Mouse (Mus musculus) neural tube, embryonic 13.5 days (tissue): ENCODE measurements around the gene Tenm3. TPM values are rescaled to one million over a fixed set of nuclear protein-coding genes. Genes with fewer than 3 reads are reported as not detected.

ENCODE experiments used
- ATAC-seq: fragments of 200-750 bp; cut with Nextera tagmentation; 2 replicates; pipeline ENCODE4 v1.8.0; 2017; ENCODE audit warnings: low read depth, mild to moderate bottlenecking, moderate TSS enrichment, moderate library complexity
- H3K27ac ChIP-seq: fragments of 300-500 bp; sonication (generic); replicated peaks from 2 replicates; pipeline ENCODE4 v1.5.1; 2015; ENCODE audit warnings: moderate library complexity, mild to moderate bottlenecking, inconsistent platforms
- H3K27me3 ChIP-seq: fragments of 300-500 bp; sonication (generic); 2 replicates; pipeline ENCODE4 v1.6.1; 2015; ENCODE audit warnings: mild to moderate bottlenecking, inconsistent platforms
- H3K36me3 ChIP-seq: fragments of 300-500 bp; sonication (generic); 2 replicates; pipeline ENCODE4 v1.6.1; 2015; ENCODE audit warnings: mild to moderate bottlenecking, inconsistent platforms
- H3K4me1 ChIP-seq: fragments of 300-500 bp; sonication (generic); replicated peaks from 2 replicates; pipeline ENCODE4 v1.6.1; 2015; ENCODE audit warnings: inconsistent platforms
- H3K4me2 ChIP-seq: fragments of 300-500 bp; sonication (generic); 2 replicates; pipeline ENCODE4 v1.6.1; 2015; ENCODE audit warnings: inconsistent platforms, mild to moderate bottlenecking, moderate library complexity
- H3K4me3 ChIP-seq: fragments of 300-500 bp; sonication (generic); 2 replicates; pipeline ENCODE4 v1.5.1; 2015; ENCODE audit warnings: mild to moderate bottlenecking, inconsistent platforms
- H3K9ac ChIP-seq: fragments of 300-500 bp; sonication (generic); 2 replicates; pipeline ENCODE4 v1.6.1; 2015; ENCODE audit warnings: moderate library complexity, mild to moderate bottlenecking, inconsistent platforms
- H3K9me3 ChIP-seq: fragments of 300-500 bp; sonication (generic); 2 replicates; pipeline ENCODE4 v1.6.1; 2016; ENCODE audit warnings: inconsistent platforms
- WGBS: fragments of 180-500 bp; shearing (Covaris S2); methylation state at CpG from one replicate; pipeline ENCODE4 v1.1.7; 2015; 5-methylcytosine and 5-hydroxymethylcytosine counted together
- polyA plus RNA-seq: library from polyadenylated mRNA; unstranded; fragments of >200 nt; fragmentation: Nextera tagmentation; extraction: Ambion mirVana; gene quantifications from 2 replicates; pipeline ENCODE4 v1.2.1, GENCODE M21; 2015

The Tenm3 gene
- polyA plus RNA-seq, 1 experiment from 2014 or later = 40.7 TPM

DNA sequence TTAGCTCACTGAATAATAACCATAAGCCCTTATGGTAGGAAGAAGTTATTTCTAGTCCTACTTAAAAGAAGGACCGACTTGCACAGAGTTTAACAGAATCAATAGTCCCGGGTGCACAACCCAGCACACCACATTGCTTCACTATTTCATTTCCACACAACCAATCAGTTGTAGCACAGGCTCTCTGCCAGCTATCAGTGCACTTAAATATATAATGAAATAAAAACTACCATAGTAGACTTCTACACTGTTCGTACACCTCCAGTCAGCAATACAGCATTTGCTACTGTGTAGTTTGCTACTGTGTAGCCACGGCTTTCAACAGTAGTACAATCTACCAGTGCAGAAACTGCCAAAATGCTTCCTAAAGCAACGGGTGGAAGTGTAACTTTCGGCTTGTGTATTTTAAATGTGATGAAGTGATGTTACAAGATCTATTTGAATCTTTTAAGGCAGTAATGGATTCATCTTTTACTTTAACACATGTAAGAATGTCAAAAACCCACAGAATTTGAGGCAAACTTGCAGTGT lies 353.1 kb downstream of the Tenm3 start:
- Histone ChIP-seq H3K4me2 (no peak overlapping the region), H3K4me3 (no peak overlapping the region), H3K9ac (no peak overlapping the region), H3K27me3 (no peaks in the 10 kb centered on the region), H3K4me1 (peaks cover 31% of the 10 kb centered on the region), H3K27ac (0 out of 2 replicates have a peak overlapping the region, but pooled peaks have one; percentile 7), H3K36me3 (no peaks in the 10 kb centered on the region), H3K9me3 (no peaks in the 10 kb centered on the region)
- 84% methylated on average over 6 of the region's 6 CpGs for WGBS
- no peak for ATAC-seq

- Histone ChIP-seq H3K9me3 (no peaks in the 10 kb centered on the region), H3K4me3 (no peak overlapping the region), H3K36me3 (no peaks in the 10 kb centered on the region), H3K27ac (no peak overlapping the region), H3K9ac (no peak overlapping the region), H3K4me2 (no peak overlapping the region), H3K4me1 (peaks cover 31% of the 10 kb centered on the region), H3K27me3 (no peaks in the 10 kb centered on the region)
- ATAC-seq = no peak
- 80% methylated on average over 18 of the region's 18 CpGs for WGBS
Observed at GRCm38 (mm10) chr8:48489936-48490634, 353.7 kb downstream of the Tenm3 start.

GRCm38 (mm10) chr8:48489417-48489816 lies 354.3 kb downstream of the Tenm3 start:
- H3K36me3 ChIP-seq = no peaks in the 10 kb centered on the region
- H3K4me2 ChIP-seq = no peak overlapping the region
- no peaks in the 10 kb centered on the region for H3K27me3 ChIP-seq
- no peaks in the 10 kb centered on the region for H3K9me3 ChIP-seq
- ATAC-seq = no peak
- WGBS = 91% methylated on average over 4 of the region's 4 CpGs
- no peak overlapping the region for H3K9ac ChIP-seq
- peaks cover 31% of the 10 kb centered on the region for H3K4me1 ChIP-seq
- no peak overlapping the region for H3K4me3 ChIP-seq
- no peak overlapping the region for H3K27ac ChIP-seq

DNA sequence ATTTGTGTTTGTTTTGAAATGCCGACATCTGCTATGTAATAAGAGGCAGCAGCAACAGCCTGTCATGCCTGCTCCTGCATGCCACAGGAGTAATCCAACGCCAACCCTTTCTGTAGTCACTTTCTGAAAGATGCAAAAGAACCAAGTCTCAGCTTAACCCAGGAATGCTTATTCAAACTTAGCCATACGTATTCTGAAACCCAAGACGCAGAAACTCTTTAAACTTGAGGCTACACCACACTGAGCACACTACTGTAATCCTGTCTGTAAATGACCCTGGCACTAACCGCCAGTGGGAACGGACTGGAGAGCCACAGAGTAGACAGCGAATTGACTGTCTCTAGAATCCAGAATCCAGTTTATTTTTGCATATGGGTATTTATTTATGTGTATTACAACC lies 354.9 kb downstream of the Tenm3 start:
- no peaks in the 10 kb centered on the region for H3K36me3 ChIP-seq
- H3K9ac ChIP-seq = no peak overlapping the region
- no peaks in the 10 kb centered on the region for H3K9me3 ChIP-seq
- H3K27ac ChIP-seq = no peak overlapping the region
- WGBS = 83% methylated on average over 7 of the region's 7 CpGs
- peaks cover 35% of the 10 kb centered on the region for H3K4me1 ChIP-seq
- no peak overlapping the region for H3K4me2 ChIP-seq
- no peak overlapping the region for H3K4me3 ChIP-seq
- no peaks in the 10 kb centered on the region for H3K27me3 ChIP-seq
- no peak for ATAC-seq

DNA sequence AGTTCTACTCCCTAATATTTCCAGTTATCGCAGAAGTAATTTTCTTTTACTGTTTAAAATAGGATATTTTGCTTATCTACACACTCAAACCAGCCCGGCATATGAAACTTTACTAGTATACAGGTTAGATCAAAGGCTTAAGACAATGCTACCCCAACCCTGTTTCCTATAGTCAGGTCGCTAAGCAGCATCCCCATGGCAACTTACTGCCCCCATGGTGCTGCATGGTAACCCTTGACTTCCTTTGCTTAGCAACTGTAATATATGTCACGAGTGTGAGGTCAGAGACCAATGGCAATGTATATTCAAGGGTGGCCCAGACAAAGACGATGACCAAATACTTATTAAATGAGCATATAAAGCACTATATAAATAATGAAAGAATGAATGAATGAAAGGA lies 359.6 kb downstream of the Tenm3 start:
- H3K9ac ChIP-seq = no peak overlapping the region
- H3K4me1 ChIP-seq = peaks cover 42% of the 10 kb centered on the region
- no peaks in the 10 kb centered on the region for H3K36me3 ChIP-seq
- H3K4me3 ChIP-seq = no peak overlapping the region
- ATAC-seq = no peak
- no peaks in the 10 kb centered on the region for H3K9me3 ChIP-seq
- WGBS = 47% methylated on average over 5 of the region's 5 CpGs
- 0 out of 2 replicates have a peak, but pooled peaks cover 4% of the 10 kb centered on the region for H3K27me3 ChIP-seq
- H3K27ac ChIP-seq = no peak overlapping the region
- H3K4me2 ChIP-seq = no peak overlapping the region

- H3K9ac ChIP-seq = peak overlapping the region; percentile 41; the same call in 1 of the 2 replicates
- peaks cover 44% of the 10 kb centered on the region for H3K4me1 ChIP-seq
- H3K27me3 ChIP-seq = 0 out of 2 replicates have a peak, but pooled peaks cover 4% of the 10 kb centered on the region
- peak overlapping the region; percentile 76 for H3K27ac ChIP-seq
- peak overlapping the region; percentile 26; the same call in 1 of the 2 replicates for H3K4me2 ChIP-seq
- peak; percentile 40 for ATAC-seq
- 58% methylated on average over 33 of the region's 33 CpGs for WGBS
- H3K9me3 ChIP-seq = no peaks in the 10 kb centered on the region
- no peak overlapping the region for H3K4me3 ChIP-seq
- no peaks in the 10 kb centered on the region for H3K36me3 ChIP-seq
Observed at GRCm38 (mm10) chr8:48481709-48482671, 361.8 kb downstream of the Tenm3 start.

- H3K27ac ChIP-seq = 0 out of 2 replicates have a peak overlapping the region, but pooled peaks have one; percentile 33
Observed at GRCm38 (mm10) chr8:48477371-48477935, 366.3 kb downstream of the Tenm3 start.

GRCm38 (mm10) chr8:48476896-48477295 lies 366.9 kb downstream of the Tenm3 start:
- H3K36me3 ChIP-seq = no peaks in the 10 kb centered on the region
- 41% methylated on average over 1 of the region's 1 CpGs for WGBS

More at GRCm38 (mm10) chr8:48477371-48477935, 366.3 kb downstream of the Tenm3 start:
- Histone ChIP-seq H3K4me1 (peaks cover 38% of the 10 kb centered on the region), H3K9me3 (no peaks in the 10 kb centered on the region), H3K36me3 (no peaks in the 10 kb centered on the region), H3K4me2 (no peak overlapping the region), H3K27me3 (peaks cover 10% of the 10 kb centered on the region; the same call in 1 of the 2 replicates), H3K9ac (no peak overlapping the region), H3K4me3 (no peak overlapping the region)
- peak; percentile 22; the same call in 1 of the 2 replicates for ATAC-seq
- 48% methylated on average over 8 of the region's 8 CpGs for WGBS

GRCm38 (mm10) chr8:48467633-48468032 lies 376.1 kb downstream of the Tenm3 start:
- Histone ChIP-seq H3K27ac (no peak overlapping the region), H3K9ac (no peak overlapping the region), H3K4me3 (no peak overlapping the region), H3K27me3 (no peaks in the 10 kb centered on the region), H3K36me3 (no peaks in the 10 kb centered on the region), H3K4me1 (peaks cover 29% of the 10 kb centered on the region), H3K4me2 (no peak overlapping the region), H3K9me3 (no peaks in the 10 kb centered on the region)
- 0 out of 2 replicates have a peak, but pooled peaks have one; percentile 42 for ATAC-seq
- 54% methylated on average over 5 of the region's 5 CpGs for WGBS

More at GRCm38 (mm10) chr8:48476896-48477295, 366.9 kb downstream of the Tenm3 start:
- Histone ChIP-seq H3K27me3 (peaks cover 10% of the 10 kb centered on the region; the same call in 1 of the 2 replicates), H3K9ac (no peak overlapping the region), H3K27ac (peak overlapping the region; percentile 33; the same call in 1 of the 2 replicates), H3K4me1 (peaks cover 32% of the 10 kb centered on the region), H3K4me3 (no peak overlapping the region), H3K9me3 (no peaks in the 10 kb centered on the region), H3K4me2 (no peak overlapping the region)
- no peak for ATAC-seq

DNA sequence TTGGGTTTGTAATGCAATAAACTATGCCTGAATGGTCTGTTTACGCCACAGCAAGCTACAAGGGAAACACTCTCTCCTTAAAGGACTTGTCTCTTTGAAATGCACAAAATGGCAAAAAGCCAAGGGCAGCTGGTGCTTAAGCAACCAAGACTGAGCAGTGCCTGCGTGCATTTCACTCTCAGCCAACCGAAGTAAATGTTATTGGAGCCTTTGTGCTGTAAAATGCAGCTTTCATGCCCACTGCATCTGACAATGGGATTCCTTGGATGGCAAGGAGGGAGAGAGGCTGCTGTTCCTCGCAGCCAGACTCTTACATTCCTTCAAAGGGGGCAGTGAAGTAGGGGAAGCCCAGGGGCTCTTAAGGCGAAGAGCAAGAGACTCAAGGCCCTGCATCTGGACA lies 385.4 kb downstream of the Tenm3 start:
- Histone ChIP-seq H3K27me3 (no peaks in the 10 kb centered on the region), H3K36me3 (no peaks in the 10 kb centered on the region), H3K4me3 (no peak overlapping the region), H3K9me3 (no peaks in the 10 kb centered on the region), H3K4me1 (peaks cover 65% of the 10 kb centered on the region), H3K4me2 (no peak overlapping the region), H3K27ac (peak overlapping the region; percentile 89), H3K9ac (peak overlapping the region; percentile 60; the same call in 1 of the 2 replicates)
- ATAC-seq = peak; percentile 87
- 4% methylated on average over 5 of the region's 5 CpGs for WGBS

DNA sequence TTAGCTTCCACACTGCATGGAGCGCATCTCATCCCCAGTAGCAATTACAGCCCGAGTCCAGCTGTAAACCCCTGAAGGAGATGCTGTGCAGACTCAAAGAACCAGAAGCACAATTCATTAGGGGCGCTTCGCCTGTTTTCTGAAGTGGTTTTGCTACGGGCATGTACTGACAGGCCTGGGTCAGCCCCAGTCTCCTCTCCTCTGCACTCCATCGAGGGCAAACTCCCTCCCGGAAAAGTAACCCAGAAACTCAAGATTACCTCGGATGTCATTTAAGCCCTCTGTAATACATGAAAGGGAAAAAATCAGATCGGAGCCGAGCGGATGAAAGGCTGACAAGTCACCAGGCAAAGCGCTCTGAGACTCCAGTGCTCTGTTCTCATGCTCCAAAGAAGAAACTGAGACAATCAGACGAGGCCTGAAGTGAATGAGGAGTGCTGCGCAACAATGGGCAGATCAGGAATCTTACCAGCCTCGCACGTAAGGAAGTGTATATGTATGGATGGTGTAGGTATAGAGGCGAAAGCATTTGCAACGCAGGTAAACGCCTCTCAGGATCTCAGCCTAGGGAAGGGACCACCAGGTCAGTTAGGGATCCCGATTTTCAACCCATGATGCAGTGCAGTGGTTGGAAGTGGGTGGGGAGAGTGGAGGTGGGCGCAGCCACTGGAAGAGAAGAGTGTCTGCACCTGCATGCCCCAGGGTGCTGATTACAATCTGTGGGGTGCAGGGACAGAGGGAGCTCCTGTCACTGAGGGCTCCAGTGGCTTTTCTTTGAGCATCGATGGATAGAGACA lies 387.2 kb downstream of the Tenm3 start:
- 21% methylated on average over 22 of the region's 22 CpGs for WGBS
- peak overlapping the region; percentile 37 for H3K4me2 ChIP-seq
- H3K9ac ChIP-seq = peak overlapping the region; percentile 50
- H3K36me3 ChIP-seq = no peaks in the 10 kb centered on the region
- H3K27ac ChIP-seq = peak overlapping the region; percentile 68
- ATAC-seq = peak; percentile 38; the same call in 1 of the 2 replicates
- peaks cover 62% of the 10 kb centered on the region for H3K4me1 ChIP-seq
- H3K27me3 ChIP-seq = no peaks in the 10 kb centered on the region
- no peaks in the 10 kb centered on the region for H3K9me3 ChIP-seq
- no peak overlapping the region for H3K4me3 ChIP-seq
